Mouse (Mus musculus) stomach, embryonic 15.5 days (tissue): ENCODE data around the gene Slc35f5. TPM values are rescaled to one million over a fixed set of nuclear protein-coding genes. Genes with fewer than 3 reads are reported as not detected.
A peak's percentile ranks its signal among the peaks of the same experiment; 100 is the strongest.

Source experiments
- ATAC-seq: fragments of 200-750 bp; cut with Nextera tagmentation; 2 replicates; pipeline ENCODE4 v1.8.0; 2017; ENCODE audit warnings: low read depth, moderate number of reproducible peaks, moderate TSS enrichment; ENCODE audit not compliant: insufficient read depth, low FRiP score
- H3K27ac ChIP-seq: fragments of 300-500 bp; sonication (generic); 2 replicates; pipeline ENCODE4 v1.5.1; 2015; ENCODE audit warnings: mild to moderate bottlenecking, inconsistent platforms
- H3K27me3 ChIP-seq: fragments of 300-500 bp; sonication (generic); replicated peaks from 2 replicates; pipeline ENCODE4 v1.6.1; 2015; ENCODE audit warnings: inconsistent platforms
- H3K36me3 ChIP-seq: fragments of 300-500 bp; sonication (generic); 2 replicates; pipeline ENCODE4 v1.6.1; 2015; ENCODE audit warnings: inconsistent platforms
- H3K4me1 ChIP-seq: fragments of 300-500 bp; sonication (generic); 2 replicates; pipeline ENCODE4 v1.6.1; 2015; ENCODE audit warnings: inconsistent platforms
- H3K4me2 ChIP-seq: fragments of 300-500 bp; sonication (generic); 2 replicates; pipeline ENCODE4 v1.6.1; 2015; ENCODE audit warnings: mild to moderate bottlenecking, inconsistent platforms
- H3K4me3 ChIP-seq: fragments of 300-500 bp; sonication (generic); replicated peaks from 2 replicates; pipeline ENCODE4 v1.5.1; 2015; ENCODE audit warnings: inconsistent platforms
- H3K9ac ChIP-seq: fragments of 300-500 bp; sonication (generic); 2 replicates; pipeline ENCODE4 v1.6.1; 2015; ENCODE audit warnings: inconsistent platforms
- H3K9me3 ChIP-seq: fragments of 300-500 bp; sonication (generic); 2 replicates; pipeline ENCODE4 v1.6.1; 2016; ENCODE audit warnings: inconsistent platforms
- WGBS: fragments of 180-500 bp; shearing (Covaris S2); methylation state at CpG from one replicate; pipeline ENCODE4 v1.1.7; 2015; 5-methylcytosine and 5-hydroxymethylcytosine counted together
- polyA plus RNA-seq: library from polyadenylated mRNA; unstranded; fragments of >200 nt; fragmentation: Nextera tagmentation; extraction: Ambion mirVana; gene quantifications from 2 replicates; pipeline ENCODE4 v1.2.1, GENCODE M21; 2015

Slc35f5 gene
- polyA plus RNA-seq, 1 experiment from 2014 or later = 65.0 TPM

- H3K4me1 ChIP-seq = no peaks in the 10 kb centered on the region
- ATAC-seq = no peak
- no peaks in the 10 kb centered on the region for H3K9me3 ChIP-seq
- H3K4me2 ChIP-seq = no peak overlapping the region
- no peak overlapping the region for H3K4me3 ChIP-seq
- WGBS = 65% methylated on average over 1 of the region's 1 CpGs
- no peak overlapping the region for H3K9ac ChIP-seq
- H3K27me3 ChIP-seq = no peaks in the 10 kb centered on the region
- no peak overlapping the region for H3K27ac ChIP-seq
- peaks cover 35% of the 10 kb centered on the region for H3K36me3 ChIP-seq
Observed at GRCm38 (mm10) chr1:125578091-125578490, 17.7 kb downstream of the Slc35f5 start.

- no peak overlapping the region for H3K9ac ChIP-seq
- no peaks in the 10 kb centered on the region for H3K9me3 ChIP-seq
- H3K4me3 ChIP-seq = no peak overlapping the region
- WGBS = 96% methylated on average over 3 of the region's 3 CpGs
- H3K36me3 ChIP-seq = peaks cover 29% of the 10 kb centered on the region
- no peak overlapping the region for H3K4me2 ChIP-seq
- H3K27me3 ChIP-seq = no peaks in the 10 kb centered on the region
- no peaks in the 10 kb centered on the region for H3K4me1 ChIP-seq
- H3K27ac ChIP-seq = no peak overlapping the region
- no peak for ATAC-seq
Observed at GRCm38 (mm10) chr1:125581134-125581533, 20.7 kb downstream of the Slc35f5 start.

DNA sequence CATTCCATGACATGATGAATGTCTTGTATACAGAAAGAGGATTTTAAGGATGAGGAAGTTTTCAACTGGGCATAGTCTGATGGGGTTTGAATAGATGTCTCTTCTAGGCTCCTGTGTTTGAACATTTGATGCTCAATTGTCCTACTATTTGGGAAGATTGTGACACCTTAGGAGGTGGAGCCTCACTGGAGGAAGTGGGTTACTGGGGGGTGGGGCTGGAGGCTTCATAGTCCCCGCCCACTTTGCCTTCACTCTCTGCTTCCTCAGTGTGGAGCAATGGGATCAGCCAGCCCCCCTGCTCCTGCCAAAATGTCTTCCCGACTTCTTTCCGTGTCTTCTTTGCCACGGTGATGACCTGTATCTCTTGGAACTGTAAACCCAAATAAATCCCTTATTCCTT is 43.2 kb downstream of the Slc35f5 start:
- 67% methylated on average over 4 of the region's 4 CpGs for WGBS
- no peak overlapping the region for H3K27ac ChIP-seq
- no peaks in the 10 kb centered on the region for H3K36me3 ChIP-seq
- no peaks in the 10 kb centered on the region for H3K27me3 ChIP-seq
- no peak for ATAC-seq
- no peak overlapping the region for H3K9ac ChIP-seq
- no peak overlapping the region for H3K4me3 ChIP-seq
- no peak overlapping the region for H3K4me2 ChIP-seq
- H3K4me1 ChIP-seq = no peaks in the 10 kb centered on the region
- no peaks in the 10 kb centered on the region for H3K9me3 ChIP-seq

DNA sequence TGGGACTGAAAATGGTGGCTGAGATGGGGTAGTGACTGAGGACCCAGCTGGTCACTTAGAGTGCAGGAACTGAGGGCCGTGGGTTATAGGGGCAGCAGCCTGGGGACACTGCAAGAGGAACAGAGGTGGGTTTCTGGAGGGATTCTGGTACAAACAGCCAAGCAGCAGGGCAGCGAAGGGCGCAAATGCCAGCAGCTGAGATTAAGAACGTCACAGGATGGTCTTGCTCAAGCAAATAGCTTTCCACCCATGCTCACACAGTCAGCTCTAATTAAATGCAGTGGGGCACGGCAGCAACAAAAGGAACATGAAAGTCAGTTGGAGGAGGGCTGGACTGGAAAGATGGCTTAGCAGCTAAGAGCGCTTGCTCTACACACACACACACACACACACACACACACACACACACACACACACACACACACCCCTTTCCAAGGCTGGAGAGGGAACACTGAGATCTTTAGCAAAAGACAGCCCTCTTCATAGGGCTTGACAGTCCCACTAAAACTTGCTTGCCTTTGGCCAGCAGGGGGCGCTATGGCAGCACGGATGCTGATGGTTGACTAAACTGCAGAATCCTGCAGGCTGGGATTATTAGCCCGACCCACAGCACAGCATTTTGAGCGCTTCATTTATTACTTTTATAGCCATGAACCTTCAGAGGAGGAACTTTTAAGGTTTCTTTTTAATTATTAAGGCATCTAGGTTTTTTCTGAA is 46.9 kb downstream of the Slc35f5 start:
- H3K4me2 ChIP-seq = no peak overlapping the region
- ATAC-seq = peak; percentile 78; the same call in 1 of the 2 replicates
- no peak overlapping the region for H3K9ac ChIP-seq
- H3K27ac ChIP-seq = no peak overlapping the region
- no peaks in the 10 kb centered on the region for H3K4me1 ChIP-seq
- no peaks in the 10 kb centered on the region for H3K27me3 ChIP-seq
- WGBS = 34% methylated on average over 10 of the region's 10 CpGs
- H3K36me3 ChIP-seq = no peaks in the 10 kb centered on the region
- no peaks in the 10 kb centered on the region for H3K9me3 ChIP-seq
- H3K4me3 ChIP-seq = no peak overlapping the region

DNA sequence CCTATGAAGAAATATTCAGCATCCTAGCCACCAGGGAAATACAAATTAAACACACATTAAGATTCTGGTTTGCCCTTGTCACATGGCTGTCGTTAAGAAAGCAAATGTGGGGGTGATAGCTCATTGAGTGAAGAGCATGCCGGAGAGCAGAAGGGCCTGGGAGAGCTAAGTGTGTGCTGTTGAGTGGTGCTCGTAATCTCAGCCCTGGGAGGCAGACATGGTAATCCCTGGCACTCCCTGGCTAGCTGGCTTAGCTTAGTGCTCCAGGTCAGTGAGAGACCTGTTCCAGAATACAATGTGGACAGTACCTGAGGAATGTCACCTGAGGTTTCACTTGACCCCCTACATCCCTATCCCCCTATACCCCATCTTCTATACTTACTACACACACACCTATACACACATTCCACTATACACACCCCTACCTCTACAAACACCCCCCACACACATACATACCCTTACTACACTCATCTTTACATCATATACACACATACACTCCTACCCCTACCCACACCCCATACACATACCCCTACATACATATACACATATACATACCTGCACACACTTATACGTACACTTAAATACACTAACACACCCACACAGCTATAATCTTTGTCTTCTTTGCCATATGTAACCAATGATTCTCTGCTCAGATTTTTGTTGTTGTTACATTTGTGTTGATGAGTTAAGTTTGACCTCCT is 64.1 kb downstream of the Slc35f5 start:
- WGBS = 64% methylated on average over 4 of the region's 4 CpGs
- H3K36me3 ChIP-seq = no peaks in the 10 kb centered on the region
- no peaks in the 10 kb centered on the region for H3K9me3 ChIP-seq
- no peak; the same call in 1 of the 2 replicates for ATAC-seq
- no peaks in the 10 kb centered on the region for H3K27me3 ChIP-seq
- no peak overlapping the region for H3K9ac ChIP-seq
- no peak overlapping the region for H3K4me3 ChIP-seq
- no peak overlapping the region for H3K4me2 ChIP-seq
- H3K4me1 ChIP-seq = no peaks in the 10 kb centered on the region
- H3K27ac ChIP-seq = no peak overlapping the region

GRCm38 (mm10) chr1:125639501-125640253 is 79.3 kb downstream of the Slc35f5 start:
- Histone ChIP-seq H3K9ac (no peak overlapping the region), H3K27ac (no peak overlapping the region), H3K27me3 (no peaks in the 10 kb centered on the region), H3K4me3 (no peak overlapping the region), H3K4me1 (no peaks in the 10 kb centered on the region), H3K9me3 (no peaks in the 10 kb centered on the region), H3K36me3 (no peaks in the 10 kb centered on the region), H3K4me2 (no peak overlapping the region)
- no peak for ATAC-seq
- 84% methylated on average over 8 of the region's 8 CpGs for WGBS

- no peak for ATAC-seq
- Histone ChIP-seq H3K27me3 (no peaks in the 10 kb centered on the region), H3K4me1 (no peaks in the 10 kb centered on the region), H3K27ac (no peak overlapping the region), H3K36me3 (no peaks in the 10 kb centered on the region), H3K9me3 (no peaks in the 10 kb centered on the region), H3K9ac (no peak overlapping the region), H3K4me2 (no peak overlapping the region), H3K4me3 (no peak overlapping the region)
- WGBS = 22% methylated on average over 1 of the region's 1 CpGs
Observed at GRCm38 (mm10) chr1:125643643-125644042, 83.2 kb downstream of the Slc35f5 start.

Other genes with a start within 250 kb of the Slc35f5 start
- gene Actr3, start 124.9 kb upstream of the Slc35f5 start, polyA plus RNA-seq = 353 and 361 TPM in 2 replicates
- 6.5 and 8.7 TPM in 2 replicates for gene Gpr39, start 116.4 kb downstream of the Slc35f5 start, polyA plus RNA-seq